Mouse (Mus musculus): Measurements from ENCODE around the gene Pex16. TPM values are rescaled to one million over a fixed set of nuclear protein-coding genes. Genes with fewer than 3 reads are reported as not detected.

Pex16 gene
- total and polyA plus RNA-seq, 3 experiments: 41.9 to 52.5 TPM; not detected in 1

GRCm38 (mm10) chr2:92360186-92360823, 14.2 kb upstream of the Pex16 start:
- H3K27me3 ChIP-seq (ENCODE audit: control insufficient read depth in 1 of 2, insufficient read depth in 2 of 2, low read length in 2 of 2): no peaks in the 10 kb centered on the region
- no peak overlapping the region for H3K27ac ChIP-seq (ENCODE audit: control insufficient read depth, low read depth, low read length)
- no peaks in the 10 kb centered on the region for H3K9me3 ChIP-seq (replicated peaks; ENCODE audit: insufficient read depth, low read length)
- TF ChIP-seq CTCF (IDR thresholded peaks at IDR 0.05 in 2 of 3, conservative IDR thresholded peaks at IDR 0.05 in 1 of 3; ENCODE audit: control insufficient read depth in 1 of 3, insufficient read depth in 1 of 3, low read depth in 2 of 3, low read length in 3 of 3, poor library complexity in 1 of 3, severe bottlenecking in 1 of 3) (no peak), USF1 (IDR thresholded peaks at IDR 0.05; ENCODE audit: low read depth, low read length) (no peak), MAZ (IDR thresholded peaks at IDR 0.05; ENCODE audit: low read depth, low read length) (no peak), BHLHE40 (IDR thresholded peaks at IDR 0.05; ENCODE audit: borderline replicate concordance, low read depth, low read length) (no peak), POLR2A (IDR thresholded peaks at IDR 0.05; ENCODE audit: control insufficient read depth in 1 of 2, insufficient read depth in 1 of 2, low read depth in 1 of 2, low read length in 2 of 2, poor library complexity in 1 of 2) (no peak), ZNF384 (IDR thresholded peaks at IDR 0.05; ENCODE audit: low read depth, low read length) (no peak), GATA1 (IDR thresholded peaks at IDR 0.05; ENCODE audit: low read depth, low read length) (no peak), JUND (IDR thresholded peaks at IDR 0.05; ENCODE audit: low read depth, low read length) (no peak), NRF1 (IDR thresholded peaks at IDR 0.05; ENCODE audit: insufficient read depth, low read depth, low read length, poor library complexity, severe bottlenecking) (no peak), GABPA (IDR thresholded peaks at IDR 0.05; ENCODE audit: low read depth, low read length) (no peak), ELF1 (IDR thresholded peaks at IDR 0.05; ENCODE audit: low read depth, low read length) (no peak), E2F4 (IDR thresholded peaks at IDR 0.05; ENCODE audit: borderline replicate concordance, low read depth, low read length) (no peak), TCF12 (IDR thresholded peaks at IDR 0.05; ENCODE audit: low read depth, low read length) (no peak), MAX (IDR thresholded peaks at IDR 0.05; ENCODE audit: low read length) (no peak), CHD1 (IDR thresholded peaks at IDR 0.05; ENCODE audit: low read depth, low read length) (no peak)
- H3K36me3 ChIP-seq (ENCODE audit: control insufficient read depth in 1 of 2, insufficient read depth in 2 of 2, low read length in 2 of 2): no peaks in the 10 kb centered on the region
- no peak overlapping the region for H3K9ac ChIP-seq (ENCODE audit: control insufficient read depth, low read depth, low read length, poor library complexity, severe bottlenecking)
- DNase-seq (ENCODE audit: low read depth, low spot score): no peak
- no peaks in the 10 kb centered on the region for H3K4me1 ChIP-seq (ENCODE audit: control insufficient read depth in 1 of 2, insufficient read depth in 2 of 2, low read length in 2 of 2)
- H3K79me2 ChIP-seq (ENCODE audit: control insufficient read depth, insufficient read depth, low read length, poor library complexity): no peaks in the 10 kb centered on the region
- H3K4me3 ChIP-seq (ENCODE audit: control insufficient read depth in 1 of 2, insufficient read depth in 1 of 2, low read depth in 2 of 2, low read length in 2 of 2): no peak overlapping the region

- TF ChIP-seq USF2 (IDR thresholded peaks at IDR 0.05; ENCODE audit: borderline replicate concordance in 1 of 2, insufficient read depth in 1 of 2, low read depth in 1 of 2, low read length in 2 of 2) (no peak), RAD21 (IDR thresholded peaks at IDR 0.05; ENCODE audit: low read depth, low read length) (no peak), MYC (IDR thresholded peaks at IDR 0.05; ENCODE audit: low read depth, low read length) (no peak), MAX (IDR thresholded peaks at IDR 0.05; ENCODE audit: low read length) (no peak), USF1 (IDR thresholded peaks at IDR 0.05; ENCODE audit: low read depth, low read length) (no peak), ZMIZ1 (IDR thresholded peaks at IDR 0.05; ENCODE audit: low read depth, low read length) (no peak), CHD2 (IDR thresholded peaks at IDR 0.05; ENCODE audit: low read length) (no peak), NELFE (IDR thresholded peaks at IDR 0.05; ENCODE audit: low read depth, low read length) (no peak), JUND (IDR thresholded peaks at IDR 0.05; ENCODE audit: low read depth, low read length) (no peak), TBP (IDR thresholded peaks at IDR 0.05; ENCODE audit: low read depth, low read length) (no peak), SMC3 (IDR thresholded peaks at IDR 0.05; ENCODE audit: low read depth, low read length) (no peak), MEF2A (IDR thresholded peaks at IDR 0.05; ENCODE audit: extremely low read depth, insufficient replicate concordance, low read depth, low read length, poor library complexity, severe bottlenecking) (no peak), ZC3H11A (IDR thresholded peaks at IDR 0.05; ENCODE audit: low read depth, low read length) (no peak), GATA1 (IDR thresholded peaks at IDR 0.05; ENCODE audit: low read depth, low read length) (no peak), ETS1 (IDR thresholded peaks at IDR 0.05; ENCODE audit: low read depth, low read length) (no peak), UBTF (IDR thresholded peaks at IDR 0.05; ENCODE audit: borderline replicate concordance, insufficient read depth, low read depth, low read length) (no peak), ZKSCAN1 (IDR thresholded peaks at IDR 0.05; ENCODE audit: low read depth, low read length) (no peak), MYB (IDR thresholded peaks at IDR 0.05; ENCODE audit: low read depth, low read length) (no peak)
- no peak overlapping the region for H3K27ac ChIP-seq (ENCODE audit: control insufficient read depth, low read depth, low read length)
- H3K4me3 ChIP-seq (ENCODE audit: control insufficient read depth in 1 of 2, insufficient read depth in 1 of 2, low read depth in 2 of 2, low read length in 2 of 2): no peak overlapping the region
- H3K9me3 ChIP-seq (replicated peaks; ENCODE audit: insufficient read depth, low read length): no peaks in the 10 kb centered on the region
- H3K36me3 ChIP-seq (ENCODE audit: control insufficient read depth in 1 of 2, insufficient read depth in 2 of 2, low read length in 2 of 2): no peaks in the 10 kb centered on the region
- no peaks in the 10 kb centered on the region for H3K4me1 ChIP-seq (ENCODE audit: control insufficient read depth in 1 of 2, insufficient read depth in 2 of 2, low read length in 2 of 2)
- no peaks in the 10 kb centered on the region for H3K27me3 ChIP-seq (ENCODE audit: control insufficient read depth in 1 of 2, insufficient read depth in 2 of 2, low read length in 2 of 2)
- no peaks in the 10 kb centered on the region for H3K79me2 ChIP-seq (ENCODE audit: control insufficient read depth, insufficient read depth, low read length, poor library complexity)
- no peak overlapping the region for H3K9ac ChIP-seq (ENCODE audit: control insufficient read depth, low read depth, low read length, poor library complexity, severe bottlenecking)
- DNase-seq (ENCODE audit: low read depth, low spot score): peak; percentile 11
Measured at GRCm38 (mm10) chr2:92360893-92361292, 13.6 kb upstream of the Pex16 start.

Measured in MEL (cell line).